Mouse (Mus musculus): ENCODE results near the gene Pla2g12a.

Pla2g12a gene

GRCm38 (mm10) chr3:129878405-129879021 lies at the start of gene Pla2g12a:
Gene Pla2g12a (plus strand): TSS chr3:129878606.
- ATAC-seq (ENCODE audit: low TSS enrichment) = peak; percentile 97

- no peak for ATAC-seq (ENCODE audit: low TSS enrichment)
These were observed 47.8 kb upstream of the Pla2g12a start for GRCm38 (mm10) chr3:129830626-129831025.

GRCm38 (mm10) chr3:129831035-129831568 lies 47.3 kb upstream of the Pla2g12a start, which contains the start of gene Gar1:
Gene Gar1 (minus strand): TSS chr3:129831396.
- peak; percentile 96 for ATAC-seq (ENCODE audit: low TSS enrichment)

GRCm38 (mm10) chr3:129835388-129835934 lies 42.9 kb upstream of the Pla2g12a start, which contains the start of gene Cfi:
Gene Cfi (plus strand): TSS chr3:129835884.
- ATAC-seq (ENCODE audit: low TSS enrichment) = no peak

- no peak for ATAC-seq (ENCODE audit: low TSS enrichment)
These were observed 42.2 kb upstream of the Pla2g12a start for GRCm38 (mm10) chr3:129836051-129836697.

GRCm38 (mm10) chr3:129836965-129837364 lies 41.4 kb upstream of the Pla2g12a start:
- no peak for ATAC-seq (ENCODE audit: low TSS enrichment)

- ATAC-seq (ENCODE audit: low TSS enrichment) = no peak
These were observed 40.4 kb upstream of the Pla2g12a start for GRCm38 (mm10) chr3:129838017-129838416.

- ATAC-seq (ENCODE audit: low TSS enrichment) = no peak
These were observed 32.5 kb upstream of the Pla2g12a start for GRCm38 (mm10) chr3:129845868-129846267.

- no peak for ATAC-seq (ENCODE audit: low TSS enrichment)
These were observed 31.6 kb upstream of the Pla2g12a start for GRCm38 (mm10) chr3:129846846-129847245.

- no peak for ATAC-seq (ENCODE audit: low TSS enrichment)
These were observed 15.8 kb upstream of the Pla2g12a start for GRCm38 (mm10) chr3:129862592-129862991.

GRCm38 (mm10) chr3:129863698-129864097 lies 14.7 kb upstream of the Pla2g12a start:
- peak; percentile 55; the same call in 1 of the 2 replicates for ATAC-seq (ENCODE audit: low TSS enrichment)

GRCm38 (mm10) chr3:129877327-129877726 lies 1.1 kb upstream of the Pla2g12a start:
- no peak for ATAC-seq (ENCODE audit: low TSS enrichment)

- ATAC-seq (ENCODE audit: low TSS enrichment) = no peak
These were observed 838 bp downstream of the Pla2g12a start for GRCm38 (mm10) chr3:129879131-129879757.

GRCm38 (mm10) chr3:129879913-129880312 lies 1.5 kb downstream of the Pla2g12a start:
- ATAC-seq (ENCODE audit: low TSS enrichment) = no peak

- ATAC-seq (ENCODE audit: low TSS enrichment) = no peak
These were observed 2.7 kb downstream of the Pla2g12a start for GRCm38 (mm10) chr3:129880925-129881593.

- no peak for ATAC-seq (ENCODE audit: low TSS enrichment)
These were observed 7.2 kb downstream of the Pla2g12a start for GRCm38 (mm10) chr3:129885577-129885976.

- no peak for ATAC-seq (ENCODE audit: low TSS enrichment)
These were observed 8.0 kb downstream of the Pla2g12a start for GRCm38 (mm10) chr3:129886430-129886829.

GRCm38 (mm10) chr3:129887779-129888517 lies 9.5 kb downstream of the Pla2g12a start:
- ATAC-seq (ENCODE audit: low TSS enrichment) = no peak

- ATAC-seq (ENCODE audit: low TSS enrichment) = no peak
These were observed 13.6 kb downstream of the Pla2g12a start for GRCm38 (mm10) chr3:129892003-129892402.

GRCm38 (mm10) chr3:129893143-129893542 lies 14.7 kb downstream of the Pla2g12a start:
- no peak for ATAC-seq (ENCODE audit: low TSS enrichment)

GRCm38 (mm10) chr3:129896591-129896990 lies 18.2 kb downstream of the Pla2g12a start:
- ATAC-seq (ENCODE audit: low TSS enrichment) = no peak

Data from frontal cortex, adult (tissue).